Mouse (Mus musculus) forebrain, embryonic 11.5 days (tissue): ENCODE measurements around the gene Mcub. TPM values are rescaled to one million over a fixed set of nuclear protein-coding genes. Genes with fewer than 3 reads are reported as not detected.
A peak's percentile ranks its signal among the peaks of the same experiment; 100 is the strongest.

ENCODE experiments used
- ATAC-seq: fragments of 200-750 bp; cut with Nextera tagmentation; replicated peaks from 2 replicates; pipeline ENCODE4 v1.8.0; 2017; ENCODE audit warnings: moderate TSS enrichment; ENCODE audit not compliant: low FRiP score
- DNase-seq: peaks from one replicate; pipeline ENCODE4 v3.0.0-alpha.2; 2017; ENCODE audit warnings: low spot score
- H3K27ac ChIP-seq: fragments of 300-500 bp; sonication (generic); 2 replicates; pipeline ENCODE4 v1.5.1; 2014; ENCODE audit warnings: low read depth, low read length
- H3K27me3 ChIP-seq: fragments of 300-500 bp; sonication (generic); 2 replicates; pipeline ENCODE4 v1.6.1; 2014; ENCODE audit warnings: mild to moderate bottlenecking, low read length, mixed read lengths; ENCODE audit not compliant: control insufficient read depth, insufficient read depth
- H3K36me3 ChIP-seq: fragments of 300-500 bp; sonication (generic); 2 replicates; pipeline ENCODE4 v1.6.1; 2014; ENCODE audit warnings: mild to moderate bottlenecking, low read length, moderate library complexity, mixed read lengths; ENCODE audit not compliant: control insufficient read depth, insufficient read depth
- H3K4me1 ChIP-seq: fragments of 300-500 bp; sonication (generic); replicated peaks from 2 replicates; pipeline ENCODE4 v1.6.1; 2014; ENCODE audit warnings: low read length, mixed read lengths; ENCODE audit not compliant: control insufficient read depth, insufficient read depth
- H3K4me2 ChIP-seq: fragments of 300-500 bp; sonication (generic); 2 replicates; pipeline ENCODE4 v1.6.1; 2014; ENCODE audit warnings: low read depth, mild to moderate bottlenecking, low read length, moderate library complexity, mixed read lengths; ENCODE audit not compliant: severe bottlenecking
- H3K4me3 ChIP-seq: fragments of 300-500 bp; sonication (generic); 2 replicates; pipeline ENCODE4 v1.5.1; 2014; ENCODE audit warnings: low read depth, low read length
- H3K9ac ChIP-seq: fragments of 300-500 bp; sonication (generic); 2 replicates; pipeline ENCODE4 v1.6.1; 2014; ENCODE audit warnings: low read length
- H3K9me3 ChIP-seq: fragments of 300-500 bp; sonication (generic); 2 replicates; pipeline ENCODE4 v1.6.1; 2016; ENCODE audit warnings: low read length, mixed read lengths; ENCODE audit not compliant: control insufficient read depth
- WGBS: fragments of 180-500 bp; shearing (Covaris S2); extraction: QIAGEN DNeasy Blood & Tissue Kit; methylation state at CpG from one replicate; pipeline ENCODE4 v1.1.7; 2014; 5-methylcytosine and 5-hydroxymethylcytosine counted together
- polyA plus RNA-seq: library from polyadenylated mRNA; unstranded; fragments of >200 nt; fragmentation: Nextera tagmentation; extraction: Ambion mirVana; gene quantifications from 2 replicates; pipeline ENCODE4 v1.2.1, GENCODE M21; 2014

The Mcub gene
- polyA plus RNA-seq, 1 experiment from 2014 or later = 3.2 TPM

DNA sequence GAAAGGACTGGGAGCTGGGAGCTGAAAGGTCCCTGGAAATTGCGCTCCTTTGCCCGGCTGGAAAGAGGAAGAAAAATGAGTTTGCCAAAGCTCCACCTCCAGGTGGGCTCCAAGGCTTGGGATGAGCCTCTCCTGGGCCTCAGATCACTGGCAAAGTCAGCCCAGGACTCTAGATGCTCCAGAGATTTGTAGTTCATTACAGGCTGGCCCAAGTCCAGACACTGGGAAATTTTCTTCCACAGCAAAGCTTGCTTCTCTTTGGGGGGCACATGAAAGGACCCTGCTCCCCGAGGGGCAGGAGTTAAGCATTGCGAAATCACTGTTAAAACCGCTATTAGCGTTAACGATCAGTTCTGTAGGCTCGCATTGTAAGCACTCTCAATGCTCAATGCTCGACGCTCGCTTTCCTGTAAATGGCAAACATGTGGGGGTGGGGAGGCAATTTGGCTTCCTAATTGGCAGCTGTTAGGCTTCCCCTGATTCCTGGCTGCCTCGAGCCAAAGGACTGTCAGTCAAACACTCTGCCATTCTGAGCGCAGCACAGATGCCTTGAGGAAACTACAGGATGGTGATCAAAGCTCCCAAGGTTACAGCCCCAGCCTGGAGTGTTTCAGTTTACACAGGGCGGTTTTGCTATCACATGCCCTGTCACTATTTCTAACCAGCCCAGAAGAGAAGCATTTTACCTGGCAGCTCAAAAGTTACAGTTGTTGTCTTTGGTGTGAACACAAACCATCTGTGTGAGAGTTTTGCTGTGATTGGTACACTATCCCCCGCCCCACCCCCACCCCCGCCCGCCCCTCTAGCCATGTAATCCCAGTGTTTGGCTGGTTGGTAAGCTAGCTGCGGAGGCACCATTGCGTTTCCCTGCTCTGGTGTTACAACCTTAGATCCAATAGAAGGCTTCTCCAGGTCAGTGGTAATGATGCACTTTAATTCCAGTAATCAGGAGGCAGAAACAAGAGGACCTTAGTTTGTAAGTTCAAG lies 816 bp upstream of the Mcub start:
- peaks cover 6% of the 10 kb centered on the region; the same call in 1 of the 2 replicates for H3K4me1 ChIP-seq
- peak; percentile 90 for ATAC-seq
- peak; percentile 87 for DNase-seq
- no peaks in the 10 kb centered on the region for H3K9me3 ChIP-seq
- peak overlapping the region; percentile 47; the same call in 1 of the 2 replicates for H3K4me3 ChIP-seq
- H3K36me3 ChIP-seq = no peaks in the 10 kb centered on the region
- no peak overlapping the region; the same call in 1 of the 2 replicates for H3K9ac ChIP-seq
- H3K27me3 ChIP-seq = peaks cover 8% of the 10 kb centered on the region; the same call in 1 of the 2 replicates
- H3K4me2 ChIP-seq = peak overlapping the region; percentile 97
- 11% methylated on average over 19 of the region's 19 CpGs for WGBS
- peak overlapping the region; percentile 14; the same call in 1 of the 2 replicates for H3K27ac ChIP-seq

DNA sequence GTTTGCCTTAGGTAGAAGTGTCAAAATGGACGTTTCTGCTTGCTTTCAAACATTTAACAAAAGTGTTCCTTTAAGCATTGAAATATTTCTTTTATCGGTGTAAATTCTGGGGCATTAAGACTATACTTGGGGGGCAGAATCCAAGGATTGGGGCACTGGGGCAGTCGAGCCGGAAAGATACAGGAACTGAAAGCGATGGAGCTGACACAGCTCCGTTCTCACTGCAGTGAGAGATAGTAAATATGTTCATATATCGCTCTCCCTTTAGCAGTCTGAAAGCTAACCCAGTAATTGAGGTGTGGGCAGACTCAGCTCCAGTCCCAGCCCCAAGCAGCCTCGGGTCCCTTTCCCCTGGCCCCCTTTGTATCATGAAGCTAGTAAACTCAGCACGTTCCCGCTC lies 975 bp downstream of the Mcub start:
- Histone ChIP-seq H3K27ac (no peak overlapping the region), H3K27me3 (peaks cover 8% of the 10 kb centered on the region; the same call in 1 of the 2 replicates), H3K36me3 (no peaks in the 10 kb centered on the region), H3K4me3 (peak overlapping the region; percentile 47), H3K9me3 (no peaks in the 10 kb centered on the region), H3K4me2 (peak overlapping the region; percentile 97), H3K4me1 (peaks cover 6% of the 10 kb centered on the region; the same call in 1 of the 2 replicates), H3K9ac (peak overlapping the region; percentile 58; the same call in 1 of the 2 replicates)
- 26% methylated on average over 10 of the region's 10 CpGs for WGBS
- DNase-seq = no peak
- ATAC-seq = 0 out of 2 replicates have a peak, but pooled peaks have one; percentile 0

DNA sequence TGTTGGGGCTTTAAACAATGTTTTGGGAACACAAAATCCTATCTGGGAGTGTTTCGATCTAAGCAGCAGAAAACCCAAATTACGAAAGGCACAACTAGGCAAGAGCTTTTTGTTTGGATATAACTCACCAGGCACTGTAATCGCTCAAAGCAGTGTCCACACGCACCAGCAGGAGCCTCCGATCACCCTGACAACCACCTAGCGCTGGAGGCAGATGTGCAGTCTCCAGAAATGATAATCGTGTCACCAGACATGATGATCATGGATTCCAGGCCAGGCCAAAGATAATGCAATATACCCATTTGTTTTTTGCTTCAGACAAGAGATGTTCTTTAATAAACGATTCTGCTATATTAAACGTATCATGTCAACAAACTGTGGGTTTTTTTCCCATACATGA lies 2.1 kb downstream of the Mcub start:
- DNase-seq (no peak), ATAC-seq (no peak)

DNA sequence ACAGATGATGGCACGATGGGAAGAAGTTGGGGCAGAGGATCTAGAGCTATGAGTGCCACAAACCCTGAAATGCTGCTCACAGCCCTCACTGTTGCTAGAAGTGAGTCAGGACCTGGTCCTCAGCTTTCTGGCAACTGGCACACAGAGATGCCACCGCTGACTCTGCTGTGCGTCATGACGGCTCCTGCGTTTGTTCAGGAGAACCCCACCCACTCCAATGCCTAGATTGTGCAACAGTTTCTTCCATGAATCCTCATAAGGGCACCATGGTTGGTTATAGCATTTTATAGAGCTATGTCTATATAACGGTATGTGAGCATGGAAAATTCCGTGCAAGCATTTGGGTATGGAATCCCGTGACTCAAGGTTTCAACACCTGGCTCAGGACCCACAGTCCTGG lies 5.3 kb downstream of the Mcub start:
- DNase-seq = no peak
- Histone ChIP-seq H3K4me1 (no peaks in the 10 kb centered on the region), H3K36me3 (no peaks in the 10 kb centered on the region), H3K9me3 (no peaks in the 10 kb centered on the region), H3K4me2 (no peak overlapping the region), H3K4me3 (no peak overlapping the region), H3K27ac (no peak overlapping the region), H3K9ac (no peak overlapping the region), H3K27me3 (peaks cover 8% of the 10 kb centered on the region; the same call in 1 of the 2 replicates)
- no peak for ATAC-seq
- WGBS = 91% methylated on average over 8 of the region's 8 CpGs

More for the DNA sequence above, 2.1 kb downstream of the Mcub start:
- Histone ChIP-seq H3K4me2 (no peak overlapping the region), H3K27me3 (peaks cover 8% of the 10 kb centered on the region; the same call in 1 of the 2 replicates), H3K4me1 (peaks cover 6% of the 10 kb centered on the region; the same call in 1 of the 2 replicates), H3K36me3 (no peaks in the 10 kb centered on the region), H3K9ac (no peak overlapping the region), H3K4me3 (no peak overlapping the region), H3K27ac (no peak overlapping the region), H3K9me3 (no peaks in the 10 kb centered on the region)
- WGBS = 83% methylated on average over 9 of the region's 9 CpGs

DNA sequence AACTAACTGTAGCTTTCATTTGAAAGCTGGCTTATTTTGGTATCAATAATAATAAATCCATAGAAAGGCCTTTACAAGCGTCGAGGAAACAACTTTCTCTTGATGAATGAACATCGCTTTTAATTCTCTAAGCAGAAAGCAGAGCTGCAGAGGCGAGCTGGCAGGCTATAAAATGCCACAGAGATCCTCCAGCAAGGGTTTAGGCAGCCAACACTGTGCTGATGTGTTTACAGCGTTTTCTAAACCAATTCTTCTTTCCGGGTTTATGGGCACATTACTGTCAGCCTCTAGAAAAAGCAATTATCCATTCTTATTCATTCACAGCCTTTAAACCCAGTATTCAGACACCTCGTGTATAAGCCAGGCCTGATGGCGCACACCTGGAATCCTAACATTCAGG lies 7.5 kb downstream of the Mcub start:
- Histone ChIP-seq H3K36me3 (no peaks in the 10 kb centered on the region), H3K27ac (no peak overlapping the region), H3K4me1 (no peaks in the 10 kb centered on the region), H3K4me3 (no peak overlapping the region), H3K9me3 (no peaks in the 10 kb centered on the region), H3K4me2 (no peak overlapping the region), H3K9ac (no peak overlapping the region), H3K27me3 (no peaks in the 10 kb centered on the region)
- 77% methylated on average over 8 of the region's 8 CpGs for WGBS
- DNase-seq (no peak), ATAC-seq (no peak)

DNA sequence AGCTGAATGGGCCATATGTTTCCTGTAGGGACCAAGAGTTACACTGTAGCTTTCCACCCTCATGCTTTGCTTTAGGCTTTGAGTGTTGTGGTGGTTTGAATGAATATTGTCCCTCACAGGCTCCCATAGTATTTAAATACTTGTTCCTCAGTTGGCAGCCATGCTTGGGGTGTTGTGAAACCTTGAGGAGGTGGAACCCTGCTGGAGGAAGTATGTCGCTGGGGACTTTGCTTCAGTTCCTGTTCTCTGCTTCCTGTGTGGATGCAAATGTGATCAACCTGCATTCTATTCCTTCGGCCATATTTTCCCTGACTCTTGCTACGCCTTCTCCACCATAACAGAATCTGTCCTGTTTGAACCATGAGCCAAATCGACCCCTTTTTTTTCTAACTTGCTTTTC lies 16.7 kb downstream of the Mcub start:
- Histone ChIP-seq H3K4me3 (no peak overlapping the region), H3K9me3 (no peaks in the 10 kb centered on the region), H3K9ac (no peak overlapping the region), H3K4me1 (no peaks in the 10 kb centered on the region), H3K36me3 (no peaks in the 10 kb centered on the region), H3K27ac (no peak overlapping the region), H3K4me2 (no peak overlapping the region), H3K27me3 (no peaks in the 10 kb centered on the region)
- ATAC-seq (no peak), DNase-seq (no peak)
- 88% methylated on average over 4 of the region's 4 CpGs for WGBS

DNA sequence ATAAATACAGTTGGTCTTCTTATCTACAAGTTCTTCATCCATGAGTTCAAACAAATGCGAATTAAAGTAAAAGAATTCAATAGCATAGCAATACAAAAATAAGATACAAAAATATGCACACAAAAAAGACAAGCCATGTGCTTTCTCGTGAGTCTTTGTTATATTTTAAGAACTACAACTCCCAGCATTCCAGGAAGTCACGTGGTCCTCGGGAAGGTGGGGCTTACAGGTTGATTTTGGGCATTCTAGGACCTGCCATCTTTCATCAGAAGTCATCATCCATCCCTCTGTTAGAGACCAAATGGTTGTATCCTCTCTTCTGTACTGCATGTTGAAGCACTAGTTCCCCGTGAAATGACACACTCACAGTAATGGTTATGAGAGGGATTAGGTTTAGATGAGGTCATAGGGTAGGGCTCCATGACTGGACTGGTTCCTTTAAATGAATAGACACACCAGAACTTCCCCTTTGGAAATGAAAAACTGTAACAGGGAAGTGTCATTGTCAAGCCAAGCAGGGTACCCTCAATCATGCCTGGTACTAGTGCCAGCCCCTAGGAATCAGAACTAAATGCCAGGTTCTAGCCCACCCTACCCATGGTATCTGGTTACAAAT lies 20.7 kb downstream of the Mcub start:
- H3K36me3 ChIP-seq = no peaks in the 10 kb centered on the region
- no peak overlapping the region for H3K4me3 ChIP-seq
- DNase-seq (no peak), ATAC-seq (no peak)
- H3K4me1 ChIP-seq = no peaks in the 10 kb centered on the region
- H3K9ac ChIP-seq = no peak overlapping the region
- WGBS = 87% methylated on average over 5 of the region's 5 CpGs
- H3K9me3 ChIP-seq = no peaks in the 10 kb centered on the region
- no peak overlapping the region for H3K4me2 ChIP-seq
- no peaks in the 10 kb centered on the region for H3K27me3 ChIP-seq
- H3K27ac ChIP-seq = no peak overlapping the region

DNA sequence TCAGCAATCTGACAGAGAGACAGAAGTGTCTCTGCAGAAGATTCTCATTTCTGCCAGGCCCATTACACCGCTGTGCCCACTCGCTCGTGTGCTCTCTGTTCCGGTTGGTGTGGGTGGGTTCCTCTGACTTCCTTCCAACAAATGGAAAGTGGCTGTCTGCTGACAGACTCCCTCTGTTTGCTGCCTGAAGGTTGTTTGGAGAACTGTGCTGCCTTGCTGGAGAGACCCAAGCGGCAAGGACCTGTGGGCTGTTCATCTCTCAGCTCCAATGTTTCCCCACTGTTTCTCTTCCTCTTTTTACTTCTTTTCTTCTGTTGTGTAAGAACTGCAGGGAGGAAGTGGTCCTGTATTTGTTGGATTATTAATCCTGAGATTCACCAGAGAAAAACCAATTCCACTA lies 21.6 kb downstream of the Mcub start:
- no peak overlapping the region for H3K9ac ChIP-seq
- no peak overlapping the region for H3K27ac ChIP-seq
- DNase-seq (no peak), ATAC-seq (no peak)
- H3K4me3 ChIP-seq = no peak overlapping the region
- no peaks in the 10 kb centered on the region for H3K27me3 ChIP-seq
- no peaks in the 10 kb centered on the region for H3K9me3 ChIP-seq
- H3K36me3 ChIP-seq = no peaks in the 10 kb centered on the region
- WGBS = 91% methylated on average over 5 of the region's 5 CpGs
- no peak overlapping the region for H3K4me2 ChIP-seq
- no peaks in the 10 kb centered on the region for H3K4me1 ChIP-seq
